Mouse (Mus musculus): ENCODE measurements around the gene Prdx4. TPM values are rescaled to one million over a fixed set of nuclear protein-coding genes. Genes with fewer than 3 reads are reported as not detected.

The Prdx4 gene
- 23.1 TPM for polyA plus RNA-seq (2017; shearing (Covaris generic))

GRCm38 (mm10) chrX:155340654-155341053, at the start of gene Prdx4:
Gene Prdx4 (minus strand): TSS chrX:155340754.

Other genes starting within 250 kb of the Prdx4 start
- gene Magea2, start 247.1 kb downstream of the Prdx4 start, polyA plus RNA-seq (2017; shearing (Covaris generic)): not detected
- gene Cldn34b2, start 212.3 kb downstream of the Prdx4 start, polyA plus RNA-seq (2017; shearing (Covaris generic)): not detected
- 285 TPM for gene Sat1, start 124.3 kb downstream of the Prdx4 start, polyA plus RNA-seq (2017; shearing (Covaris generic))
- gene Acot9, start 78.3 kb downstream of the Prdx4 start, polyA plus RNA-seq (2017; shearing (Covaris generic)): 49.4 TPM